Mouse (Mus musculus) spleen, postnatal 14 days (tissue): ENCODE results near the gene Dlk1.
A peak's percentile ranks its signal among the peaks of the same experiment; 100 is the strongest.

Experiments
- DNase-seq, 2 experiments: peaks; one replicate each; pipeline ENCODE4 v3.0.0; 2021 to 2022; ENCODE audit warnings: low spot score in 2 of 2

The Dlk1 gene

GRCm38 (mm10) chr12:109452592-109452991 lies at the start of gene Dlk1:
Gene Dlk1, plus strand, starts transcription at chr12:109452823.
- no peak for DNase-seq

- no peak for DNase-seq
Measured at GRCm38 (mm10) chr12:109402943-109403342, 49.7 kb upstream of the Dlk1 start.

- no peak for DNase-seq
Measured at GRCm38 (mm10) chr12:109403752-109404151, 48.9 kb upstream of the Dlk1 start.

- no peak for DNase-seq
Measured at GRCm38 (mm10) chr12:109406018-109406417, 46.6 kb upstream of the Dlk1 start.

GRCm38 (mm10) chr12:109410723-109411122 lies 41.9 kb upstream of the Dlk1 start:
- DNase-seq: no peak

GRCm38 (mm10) chr12:109411172-109412070 lies 41.2 kb upstream of the Dlk1 start:
- no peak for DNase-seq

GRCm38 (mm10) chr12:109412071-109412440 lies 40.6 kb upstream of the Dlk1 start:
- DNase-seq: no peak

GRCm38 (mm10) chr12:109412675-109413074 lies 39.9 kb upstream of the Dlk1 start:
- no peak for DNase-seq

GRCm38 (mm10) chr12:109413321-109413720 lies 39.3 kb upstream of the Dlk1 start:
- DNase-seq: no peak

GRCm38 (mm10) chr12:109416681-109417080 lies 35.9 kb upstream of the Dlk1 start:
- DNase-seq: no peak

- DNase-seq: no peak
Measured at GRCm38 (mm10) chr12:109417476-109418201, 35.0 kb upstream of the Dlk1 start.

GRCm38 (mm10) chr12:109420006-109420405 lies 32.6 kb upstream of the Dlk1 start:
- DNase-seq: no peak

- no peak for DNase-seq
Measured at GRCm38 (mm10) chr12:109423163-109423562, 29.5 kb upstream of the Dlk1 start.

- no peak for DNase-seq
Measured at GRCm38 (mm10) chr12:109423716-109424429, 28.8 kb upstream of the Dlk1 start.

- DNase-seq: no peak
Measured at GRCm38 (mm10) chr12:109424753-109425332, 27.8 kb upstream of the Dlk1 start.

GRCm38 (mm10) chr12:109425982-109426381 lies 26.6 kb upstream of the Dlk1 start:
- DNase-seq: no peak

- no peak for DNase-seq
Measured at GRCm38 (mm10) chr12:109432475-109433130, 20.0 kb upstream of the Dlk1 start.

GRCm38 (mm10) chr12:109436367-109436807 lies 16.2 kb upstream of the Dlk1 start:
- DNase-seq: peak in 1 of 2 experiments; percentile 6

- no peak for DNase-seq
Measured at GRCm38 (mm10) chr12:109436852-109437251, 15.8 kb upstream of the Dlk1 start.

GRCm38 (mm10) chr12:109437559-109438350 lies 14.9 kb upstream of the Dlk1 start:
- peak; percentile 70 to 82 for DNase-seq
